Mouse (Mus musculus) forebrain, embryonic 13.5 days (tissue): Measurements from ENCODE around the gene Olfr401. TPM values are rescaled to one million over a fixed set of nuclear protein-coding genes. Genes with fewer than 3 reads are reported as not detected.
"Not testable (repeated sequence)": the region's sequence is repeated elsewhere in the genome, so short reads cannot be mapped to it uniquely, and the experiment has no call there.

Experiments
- ATAC-seq: fragments of 200-750 bp; cut with Nextera tagmentation; 2 replicates; pipeline ENCODE4 v1.8.0; 2017
- H3K27ac ChIP-seq: fragments of 300-500 bp; sonication (generic); 2 replicates; pipeline ENCODE4 v1.5.1; 2015; ENCODE audit warnings: inconsistent platforms, mild to moderate bottlenecking, moderate library complexity
- H3K27me3 ChIP-seq: fragments of 300-500 bp; sonication (generic); 2 replicates; pipeline ENCODE4 v1.6.1; 2015; ENCODE audit warnings: mild to moderate bottlenecking, inconsistent platforms
- H3K36me3 ChIP-seq: fragments of 300-500 bp; sonication (generic); 2 replicates; pipeline ENCODE4 v1.6.1; 2015; ENCODE audit warnings: mild to moderate bottlenecking, inconsistent platforms; ENCODE audit not compliant: poor library complexity, severe bottlenecking
- H3K4me1 ChIP-seq: fragments of 300-500 bp; sonication (generic); 2 replicates; pipeline ENCODE4 v1.6.1; 2015; ENCODE audit warnings: inconsistent platforms
- H3K4me2 ChIP-seq: fragments of 300-500 bp; sonication (generic); 2 replicates; pipeline ENCODE4 v1.6.1; 2015; ENCODE audit warnings: inconsistent platforms, mild to moderate bottlenecking, moderate library complexity
- H3K4me3 ChIP-seq: fragments of 300-500 bp; sonication (generic); 2 replicates; pipeline ENCODE4 v1.5.1; 2015; ENCODE audit warnings: mild to moderate bottlenecking, inconsistent platforms
- H3K9ac ChIP-seq: fragments of 300-500 bp; sonication (generic); 2 replicates; pipeline ENCODE4 v1.6.1; 2015; ENCODE audit warnings: mild to moderate bottlenecking, inconsistent platforms
- H3K9me3 ChIP-seq: fragments of 300-500 bp; sonication (generic); replicated peaks from 2 replicates; pipeline ENCODE4 v1.6.1; 2016; ENCODE audit warnings: inconsistent platforms
- whole genome bisulfite sequencing: fragments of 180-500 bp; shearing (Covaris S2); methylation state at CpG from one replicate; pipeline ENCODE4 v1.1.7; 2015; 5-methylcytosine and 5-hydroxymethylcytosine counted together
- polyA plus RNA-seq: library from polyadenylated mRNA; unstranded; fragments of >200 nt; fragmentation: Nextera tagmentation; extraction: Ambion mirVana; gene quantifications from 2 replicates; pipeline ENCODE4 v1.2.1, GENCODE M21; 2015

The Olfr401 gene
- not detected in 2 replicates for polyA plus RNA-seq

DNA sequence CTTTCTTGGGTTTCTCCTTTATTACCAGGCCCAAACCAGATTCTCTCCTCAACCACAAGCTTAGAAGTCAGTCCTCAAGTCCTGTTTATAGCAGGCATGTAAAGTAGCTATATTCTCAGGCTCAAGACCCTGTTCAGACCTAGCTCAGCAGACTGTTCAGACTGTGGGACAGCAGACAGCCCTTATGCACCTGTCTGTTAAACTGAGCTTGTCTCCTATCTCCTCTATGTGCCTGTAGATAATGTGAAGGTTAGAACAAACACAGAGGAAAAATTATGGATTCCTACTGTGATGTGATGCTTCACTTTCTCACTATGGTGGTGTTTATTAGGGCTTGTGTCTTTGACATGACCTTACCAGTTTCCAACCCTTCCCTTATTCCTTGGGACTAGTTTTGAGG lies at the start of gene Olfr401:
Olfr401 (plus strand) TSS at position 301 of the 400 bp plus-strand sequence.
- H3K27me3 ChIP-seq: no peaks in the 10 kb centered on the region
- H3K36me3 ChIP-seq: no peaks in the 10 kb centered on the region
- H3K9ac ChIP-seq: no peak within 1 kb of the TSS
- ATAC-seq: no peak
- H3K27ac ChIP-seq: no peak within 1 kb of the TSS
- H3K4me2 ChIP-seq: no peak within 1 kb of the TSS
- peaks cover 22% of the 10 kb centered on the region for H3K9me3 ChIP-seq
- H3K4me3 ChIP-seq: no peak within 1 kb of the TSS
- H3K4me1 ChIP-seq: no peaks in the 10 kb centered on the region

DNA sequence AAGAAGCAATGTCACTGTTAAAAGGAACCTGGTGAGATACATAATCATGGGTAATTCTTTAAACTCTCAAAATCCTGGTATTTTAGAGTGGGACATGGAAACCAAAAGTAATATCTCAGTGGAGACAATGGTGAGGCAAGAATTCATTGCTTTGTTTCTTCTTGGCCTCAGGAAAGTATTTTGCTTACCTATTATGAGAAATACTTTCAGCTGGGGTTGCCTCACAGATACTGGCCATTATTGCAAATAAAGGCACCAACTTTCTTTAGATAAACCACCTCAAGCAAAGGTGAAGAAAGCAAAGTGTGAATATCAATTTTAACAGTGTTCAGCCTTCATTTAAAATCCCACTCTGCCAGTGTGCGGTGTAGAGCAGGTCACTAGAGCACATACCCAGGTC lies 43.9 kb upstream of the Olfr401 start, which contains the start of gene Zfp616:
Zfp616 (plus strand) TSS at position 301 of the 400 bp plus-strand sequence.
- Histone ChIP-seq H3K27ac (no peak within 1 kb of the TSS), H3K36me3 (no peaks in the 10 kb centered on the region), H3K27me3 (no peaks in the 10 kb centered on the region), H3K9me3 (peaks cover 11% of the 10 kb centered on the region), H3K9ac (no peak within 1 kb of the TSS), H3K4me2 (no peak within 1 kb of the TSS), H3K4me1 (no peaks in the 10 kb centered on the region), H3K4me3 (no peak within 1 kb of the TSS)
- WGBS: 90% methylated on average over 1 of the region's 1 CpGs
- ATAC-seq: no peak

DNA sequence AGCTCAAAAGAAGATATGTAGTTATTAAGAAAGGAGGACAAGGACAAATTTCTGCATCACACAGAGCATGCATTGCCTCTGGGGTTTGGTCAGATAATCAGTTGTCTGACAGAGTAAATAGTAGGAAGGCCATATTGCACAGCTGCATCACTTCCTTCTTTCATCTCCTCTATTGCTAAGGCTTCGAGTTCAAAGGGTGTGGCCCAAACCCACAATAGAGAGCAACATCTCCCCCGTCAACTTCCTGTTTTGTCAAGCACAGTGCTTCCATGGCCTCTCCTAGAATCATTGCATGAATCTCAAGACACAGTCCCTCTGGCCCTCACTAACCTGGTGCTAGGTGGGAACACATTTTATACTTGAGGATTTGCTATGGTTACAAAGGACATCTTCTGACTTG lies 12.8 kb upstream of the Olfr401 start:
- no peaks in the 10 kb centered on the region for H3K4me1 ChIP-seq
- H3K4me3 ChIP-seq: no peak overlapping the region
- H3K27ac ChIP-seq: no peak overlapping the region
- no peak overlapping the region for H3K9ac ChIP-seq
- H3K27me3 ChIP-seq: no peaks in the 10 kb centered on the region
- peaks cover 40% of the 10 kb centered on the region for H3K9me3 ChIP-seq
- no peak for ATAC-seq
- no peak overlapping the region for H3K4me2 ChIP-seq
- 85% methylated on average over 2 of the region's 2 CpGs for WGBS
- no peaks in the 10 kb centered on the region for H3K36me3 ChIP-seq

DNA sequence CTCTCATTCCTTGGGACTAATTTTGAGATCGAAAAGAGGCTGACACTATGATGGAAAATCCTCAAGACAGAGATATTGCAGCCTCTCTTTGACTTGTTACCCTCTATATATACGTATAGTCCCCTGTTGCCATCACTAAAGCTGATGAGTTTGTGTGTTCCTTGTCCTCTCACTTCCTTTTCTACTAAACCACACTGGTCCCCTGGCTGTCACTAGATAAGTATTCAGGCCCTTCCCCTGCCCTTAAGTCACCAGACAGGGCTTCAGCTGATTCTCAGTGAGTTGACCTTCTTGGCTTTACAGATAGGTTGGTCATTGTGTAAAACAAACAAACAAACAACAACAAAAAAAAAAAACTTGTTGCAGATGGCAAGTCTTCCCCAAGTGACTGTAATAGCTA lies 12.0 kb upstream of the Olfr401 start:
- no peaks in the 10 kb centered on the region for H3K36me3 ChIP-seq
- no peak overlapping the region for H3K4me2 ChIP-seq
- no peak for ATAC-seq
- H3K27me3 ChIP-seq: no peaks in the 10 kb centered on the region
- H3K4me1 ChIP-seq: no peaks in the 10 kb centered on the region
- no peak overlapping the region for H3K4me3 ChIP-seq
- no peak overlapping the region for H3K27ac ChIP-seq
- peaks cover 32% of the 10 kb centered on the region for H3K9me3 ChIP-seq
- H3K9ac ChIP-seq: no peak overlapping the region
- WGBS: 52% methylated on average over 2 of the region's 2 CpGs

DNA sequence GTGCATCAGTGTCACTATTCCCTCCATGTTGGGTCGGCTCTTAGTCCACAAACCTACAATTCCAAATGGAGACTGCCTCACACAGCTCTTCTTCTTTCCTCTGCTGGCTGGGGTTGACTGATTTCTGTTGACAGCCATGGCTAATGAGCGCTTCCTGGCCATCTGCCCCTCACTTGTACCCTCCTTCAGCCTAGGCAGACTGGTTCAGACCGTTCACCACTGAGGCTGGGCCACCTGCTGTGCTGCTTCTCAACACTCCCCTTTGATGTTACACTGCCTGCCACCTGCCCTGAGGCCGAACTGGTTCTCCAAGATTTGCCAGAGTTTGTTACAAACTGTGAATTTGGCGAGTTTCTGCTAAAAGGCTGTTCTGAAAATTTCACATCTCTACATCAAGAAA lies 8.4 kb upstream of the Olfr401 start:
- no peak overlapping the region for H3K27ac ChIP-seq
- no peaks in the 10 kb centered on the region for H3K27me3 ChIP-seq
- WGBS: 45% methylated on average over 5 of the region's 5 CpGs
- peaks cover 34% of the 10 kb centered on the region for H3K9me3 ChIP-seq
- H3K4me1 ChIP-seq: no peaks in the 10 kb centered on the region
- H3K9ac ChIP-seq: no peak overlapping the region
- H3K4me3 ChIP-seq: no peak overlapping the region
- no peak overlapping the region for H3K4me2 ChIP-seq
- no peak for ATAC-seq
- H3K36me3 ChIP-seq: no peaks in the 10 kb centered on the region

DNA sequence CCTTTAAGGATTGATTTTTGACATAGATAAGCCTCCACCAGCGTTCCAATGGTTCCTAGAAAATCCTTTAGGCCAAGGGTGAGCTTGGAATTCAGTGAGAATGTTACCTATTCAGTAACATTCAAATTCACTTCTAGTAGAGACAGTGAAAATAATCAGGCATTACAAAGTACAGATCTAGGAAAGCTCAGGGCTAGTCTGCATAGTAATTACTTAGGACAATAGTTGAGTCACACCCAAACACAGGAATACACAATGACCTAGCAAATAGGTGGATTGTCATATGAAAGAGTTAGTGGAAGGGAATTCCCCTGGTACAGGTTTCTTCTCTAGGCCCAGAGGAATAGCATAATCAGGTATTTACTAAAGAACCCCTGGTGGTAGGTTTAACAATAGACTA lies 26.5 kb downstream of the Olfr401 start:
- not testable (repeated sequence) for H3K27ac ChIP-seq
- H3K9me3 ChIP-seq: peaks cover 66% of the 10 kb centered on the region

DNA sequence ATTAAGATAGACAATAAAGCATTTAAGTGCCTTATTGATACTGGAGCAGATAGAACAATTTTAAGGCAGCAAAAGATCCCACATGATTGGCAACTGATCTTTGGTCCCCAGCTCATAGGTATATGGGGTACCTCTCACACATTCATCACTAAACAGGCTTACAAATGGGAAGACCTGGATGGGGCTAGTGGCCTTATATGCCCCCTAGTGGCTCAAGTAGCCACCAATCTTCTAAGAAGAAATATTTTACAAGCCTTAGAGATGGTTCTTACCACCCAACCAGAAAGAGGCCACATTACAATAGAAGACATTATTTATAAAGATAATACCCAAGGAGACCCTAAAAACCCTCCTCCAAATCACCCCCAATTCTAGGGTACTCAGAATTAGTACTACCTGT lies 32.4 kb downstream of the Olfr401 start:
- no peak overlapping the region for H3K27ac ChIP-seq
- no peaks in the 10 kb centered on the region for H3K4me1 ChIP-seq
- H3K4me3 ChIP-seq: no peak overlapping the region
- no peaks in the 10 kb centered on the region for H3K27me3 ChIP-seq
- H3K36me3 ChIP-seq: no peaks in the 10 kb centered on the region
- H3K9ac ChIP-seq: no peak overlapping the region
- H3K9me3 ChIP-seq: peaks cover 84% of the 10 kb centered on the region
- ATAC-seq: no peak
- H3K4me2 ChIP-seq: no peak overlapping the region

More for the DNA sequence above, 26.5 kb downstream of the Olfr401 start:
- H3K4me1 ChIP-seq, H3K9ac ChIP-seq, H3K4me2 ChIP-seq, H3K4me3 ChIP-seq, H3K36me3 ChIP-seq, H3K27me3 ChIP-seq, ATAC-seq: not testable (repeated sequence)
- 37% methylated on average over 1 of the region's 1 CpGs for WGBS

DNA sequence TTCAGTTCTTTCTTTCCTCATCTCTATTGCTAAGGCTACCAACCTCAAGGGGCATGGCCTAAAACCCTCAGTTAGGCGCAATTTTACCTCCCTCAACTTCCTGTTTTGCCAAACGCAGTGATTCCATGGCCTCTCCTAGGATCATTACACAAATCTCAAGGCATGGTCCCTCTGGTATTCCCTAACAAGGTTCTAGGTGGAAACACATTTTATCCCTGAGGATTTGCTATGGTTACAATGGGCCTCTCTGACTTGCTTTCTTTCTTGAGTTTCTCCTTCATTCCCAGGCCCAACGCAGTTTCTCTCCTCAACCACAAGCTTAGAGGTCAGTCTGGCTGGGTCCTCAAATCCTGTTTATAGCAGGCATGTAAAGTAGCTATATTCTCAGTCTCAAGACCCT lies 39.7 kb downstream of the Olfr401 start, which contains the start of gene Olfr402:
Olfr402 (plus strand) TSS at position 301 of the 400 bp plus-strand sequence.
- Histone ChIP-seq H3K9me3 (peaks cover 59% of the 10 kb centered on the region), H3K4me1 (no peaks in the 10 kb centered on the region), H3K9ac (no peak within 1 kb of the TSS), H3K36me3 (no peaks in the 10 kb centered on the region), H3K27ac (no peak within 1 kb of the TSS), H3K27me3 (no peaks in the 10 kb centered on the region), H3K4me3 (no peak within 1 kb of the TSS), H3K4me2 (no peak within 1 kb of the TSS)
- no peak for ATAC-seq
- WGBS: 64% methylated on average over 3 of the region's 3 CpGs

DNA sequence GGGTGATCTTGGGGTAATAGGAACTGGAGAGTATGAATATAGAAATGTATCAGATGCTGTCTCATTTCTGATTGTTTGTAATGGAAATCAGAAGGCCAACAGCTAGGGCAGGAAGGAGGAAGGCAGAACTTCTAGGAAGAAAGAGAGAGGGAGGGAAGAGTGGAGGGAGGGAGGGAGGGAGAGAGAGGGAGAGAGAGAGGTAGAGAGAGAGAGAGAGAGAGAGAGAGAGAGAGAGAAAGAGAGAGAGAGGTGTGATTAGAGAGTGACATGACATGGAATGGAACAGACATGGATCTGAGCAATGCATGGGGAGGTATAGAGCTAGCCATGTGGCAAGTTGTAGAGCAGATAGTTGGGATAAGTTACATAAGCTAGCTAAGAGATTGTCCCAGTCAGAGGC lies 55.3 kb downstream of the Olfr401 start:
- Histone ChIP-seq H3K27ac (no peak overlapping the region), H3K4me3 (no peak overlapping the region), H3K9ac (no peak overlapping the region), H3K9me3 (peaks cover 12% of the 10 kb centered on the region), H3K4me1 (no peaks in the 10 kb centered on the region), H3K36me3 (no peaks in the 10 kb centered on the region), H3K27me3 (no peaks in the 10 kb centered on the region), H3K4me2 (no peak overlapping the region)
- ATAC-seq: no peak

Other genes starting within 250 kb of the Olfr401 start
- gene Olfr394, start 222.9 kb upstream of the Olfr401 start, polyA plus RNA-seq: not detected in 2 replicates
- not detected in 2 replicates for gene Olfr395, start 204.4 kb upstream of the Olfr401 start, polyA plus RNA-seq
- gene Olfr23, start 177.0 kb upstream of the Olfr401 start, polyA plus RNA-seq: not detected in 2 replicates
- gene Olfr397, start 152.9 kb upstream of the Olfr401 start, polyA plus RNA-seq: not detected in 2 replicates
- gene Olfr398, start 123.3 kb upstream of the Olfr401 start, polyA plus RNA-seq: not detected in 2 replicates
- not detected in 2 replicates for gene Olfr139, start 57.2 kb upstream of the Olfr401 start, polyA plus RNA-seq
- not detected in 2 replicates for gene Olfr399, start 57.1 kb upstream of the Olfr401 start, polyA plus RNA-seq
- not detected in 2 replicates for gene Zfp616, start 43.8 kb upstream of the Olfr401 start, polyA plus RNA-seq
- gene Olfr402, start 39.8 kb downstream of the Olfr401 start, polyA plus RNA-seq: not detected in 2 replicates
- gene Olfr403, start 72.5 kb downstream of the Olfr401 start, polyA plus RNA-seq: not detected in 2 replicates
- gene Olfr43, start 97.7 kb downstream of the Olfr401 start, polyA plus RNA-seq: not detected in 2 replicates
- not detected in 2 replicates for gene Olfr406, start 146.1 kb downstream of the Olfr401 start, polyA plus RNA-seq
- gene Olfr59, start 170.0 kb downstream of the Olfr401 start, polyA plus RNA-seq: not detected in 2 replicates
- gene Olfr410, start 224.3 kb downstream of the Olfr401 start, polyA plus RNA-seq: not detected in 2 replicates
- not detected in 2 replicates for gene Olfr411, start 238.9 kb downstream of the Olfr401 start, polyA plus RNA-seq
- gene Olfr412, start 248.4 kb downstream of the Olfr401 start, polyA plus RNA-seq: not detected in 2 replicates